Mouse (Mus musculus): Measurements from ENCODE around the gene Ythdf1. TPM values are rescaled to one million over a fixed set of nuclear protein-coding genes. Genes with fewer than 3 reads are reported as not detected.
A peak's percentile ranks its signal among the peaks of the same experiment; 100 is the strongest.

The Ythdf1 gene
- total RNA-seq, 2 experiments from 2014 or later, result 54.1 to 56.8 TPM

DNA sequence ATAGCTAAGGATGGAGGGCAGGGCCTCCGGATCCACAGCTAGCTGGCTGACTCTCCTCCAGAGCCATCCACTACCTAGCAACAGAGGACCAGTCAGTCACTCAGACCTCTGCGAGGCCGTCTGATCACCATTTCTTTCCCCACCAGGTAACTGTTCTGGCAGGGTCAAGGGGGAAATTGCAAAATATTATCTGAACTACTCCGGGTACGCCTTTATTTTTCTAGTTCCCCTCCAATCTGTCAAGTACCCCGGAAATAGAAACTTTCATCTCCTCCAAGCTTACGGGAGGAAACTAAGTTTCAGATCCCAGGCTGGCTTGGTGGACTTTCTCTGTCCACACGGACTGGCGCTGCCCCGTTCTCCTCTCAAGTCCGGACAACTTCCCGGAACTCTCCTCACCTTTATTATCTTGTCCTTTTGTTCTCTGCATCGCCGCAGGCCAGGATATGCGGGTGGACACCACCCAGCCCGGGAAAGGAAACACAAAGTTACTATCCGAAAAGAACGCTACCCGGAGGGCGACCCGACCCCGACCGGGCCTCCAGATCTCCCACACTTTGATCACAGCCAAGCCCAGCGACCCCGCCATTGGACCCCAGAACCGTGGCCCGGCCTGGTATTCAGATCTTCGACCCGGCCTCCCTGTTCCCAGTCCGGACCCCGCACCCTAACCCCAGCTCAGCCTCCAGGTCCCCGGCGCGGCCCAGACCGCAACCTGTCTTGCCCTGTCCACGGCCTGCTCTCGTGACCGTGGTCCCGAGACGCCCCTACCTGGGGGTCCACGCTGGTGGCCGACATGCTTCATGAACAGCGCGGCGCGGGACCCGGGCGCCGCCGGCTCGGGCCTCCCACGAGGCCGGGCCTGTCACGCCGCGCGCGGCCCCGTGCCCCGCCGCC, 588 bp downstream of the Ythdf1 start:
- DNase-seq (ENCODE audit: low spot score in 2 of 2), result peak in 1 of 2 experiments; percentile 19
- intact Hi-C loops (cut with DNase I), result loop anchor here (2.0 to 5.0 kb wide), 2 partner anchors 47 to 152 kb away; partner anchors contain the start of gene Arfgap1

DNA sequence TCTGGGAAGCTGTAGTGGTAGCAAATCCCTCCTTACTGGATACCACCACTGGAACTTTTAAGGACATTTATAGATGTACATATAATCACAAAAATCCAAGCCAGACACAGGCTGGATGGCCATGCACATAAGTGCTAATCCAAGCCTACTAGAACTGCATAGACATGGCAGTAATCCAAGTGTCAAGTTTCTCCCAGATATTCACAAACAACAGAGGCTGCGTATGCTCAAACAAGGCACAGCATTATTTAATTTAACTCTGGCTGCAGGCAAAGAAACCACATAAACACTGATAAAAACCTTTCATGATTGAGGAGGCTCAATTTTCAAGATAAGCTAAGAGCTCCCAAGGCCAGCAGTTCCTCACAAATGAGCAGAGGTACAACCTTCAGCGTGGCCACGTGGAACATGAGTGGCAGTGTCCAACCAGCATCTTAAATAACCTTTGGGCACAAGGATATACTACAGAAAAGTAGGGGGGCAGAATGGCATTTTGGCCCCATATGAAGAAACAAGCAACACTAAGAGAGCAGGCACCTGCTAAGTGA, 4.8 kb downstream of the Ythdf1 start:
- intact Hi-C loops (cut with DNase I), result no loop called here

GRCm38 (mm10) chr2:180910928-180911327, 9.8 kb downstream of the Ythdf1 start:
- peak in 1 of 2 experiments; percentile 38 for DNase-seq (ENCODE audit: low spot score in 2 of 2)
- intact Hi-C loops (cut with DNase I), result no loop called here

More for the DNA sequence above, 4.8 kb downstream of the Ythdf1 start:
- no peak for DNase-seq (ENCODE audit: low spot score in 2 of 2)

DNA sequence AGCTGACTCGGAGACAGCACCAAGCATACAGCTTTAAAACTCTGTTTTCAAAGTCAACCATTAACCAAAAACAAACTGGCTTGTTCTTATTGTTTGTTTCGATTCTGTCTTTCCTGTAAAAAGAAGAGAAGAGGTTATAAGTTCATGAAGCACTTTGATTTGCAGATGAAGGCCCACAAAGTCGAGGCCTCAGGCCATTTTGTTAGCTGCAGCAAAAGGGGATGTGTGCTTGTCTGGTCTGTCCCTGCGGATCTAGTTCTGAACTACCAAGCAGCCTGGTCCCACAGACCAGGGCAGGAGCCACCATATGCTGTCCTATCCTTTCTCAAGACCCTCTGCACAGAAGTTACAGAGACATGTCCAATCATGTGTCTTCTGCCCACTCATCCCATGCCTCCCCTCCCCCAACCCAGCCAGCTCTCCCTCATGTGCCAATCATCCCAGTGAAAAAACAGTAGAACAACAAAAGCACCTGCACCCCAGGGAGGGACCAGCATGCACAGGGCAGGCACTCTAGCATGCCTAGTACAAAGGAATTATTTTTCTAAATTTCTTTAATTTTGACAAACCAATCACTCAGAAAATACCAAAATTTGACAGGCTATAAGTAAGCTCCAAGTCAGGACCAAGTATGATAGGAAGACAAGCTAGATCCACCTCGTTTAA, 15.1 kb downstream of the Ythdf1 start:
- intact Hi-C loops (cut with DNase I), result no loop called here
- no peak for DNase-seq (ENCODE audit: low spot score in 2 of 2)

DNA sequence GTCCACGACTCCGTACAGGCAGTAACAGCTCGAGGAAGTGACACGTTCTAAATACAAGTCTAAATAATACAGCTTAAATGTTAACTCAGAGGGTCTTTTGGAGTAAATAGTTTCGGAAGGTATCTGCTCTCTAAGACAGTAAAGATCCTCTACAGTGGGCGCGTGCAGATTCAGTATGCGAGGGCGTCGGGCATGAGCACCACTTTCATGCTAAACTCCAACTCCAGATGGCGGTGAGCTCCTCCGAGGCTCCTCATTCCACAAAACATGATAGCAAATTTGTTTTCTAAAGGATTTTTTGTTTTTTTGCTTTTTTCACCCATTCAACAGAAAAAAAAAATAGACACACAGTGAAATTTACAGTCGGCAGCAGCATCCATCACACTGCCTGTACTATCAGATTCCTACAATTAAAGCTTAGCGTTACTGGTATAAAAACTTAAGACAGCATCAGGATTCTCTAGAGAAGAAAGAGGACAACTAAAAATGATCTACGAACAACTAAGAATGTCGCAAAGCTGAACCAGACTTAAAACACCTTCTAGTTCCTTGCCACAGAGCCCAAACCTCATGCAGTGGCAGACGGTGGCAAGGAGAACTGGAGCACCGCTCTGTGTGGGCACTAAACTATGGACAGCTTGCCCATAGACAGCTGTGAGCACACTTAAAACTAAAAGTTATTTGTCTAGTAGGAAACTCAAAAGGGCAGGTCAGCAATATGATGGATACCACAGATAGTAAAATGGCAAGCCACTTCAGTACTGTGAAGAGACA, 16.1 kb downstream of the Ythdf1 start:
- peak; percentile 24 to 41 for DNase-seq (ENCODE audit: low spot score in 2 of 2)
- intact Hi-C loops (cut with DNase I), result loop anchor here (5.0 kb wide), 1 partner anchor 117 kb away; no protein-coding TSS in a partner anchor

- intact Hi-C loops (cut with DNase I), result loop anchor here (5.0 kb wide), 1 partner anchor 115 kb away; no protein-coding TSS in a partner anchor
- no peak for DNase-seq (ENCODE audit: low spot score in 2 of 2)
These were observed 18.7 kb downstream of the Ythdf1 start for GRCm38 (mm10) chr2:180902086-180902485.

- intact Hi-C loops (cut with DNase I), result loop anchor here (5.0 kb wide), 1 partner anchor 91 kb away; no protein-coding TSS in a partner anchor
- peak in 1 of 2 experiments; percentile 44 for DNase-seq (ENCODE audit: low spot score in 2 of 2)
These were observed 22.9 kb downstream of the Ythdf1 start for GRCm38 (mm10) chr2:180897857-180898256.

GRCm38 (mm10) chr2:180896819-180897625, 23.7 kb downstream of the Ythdf1 start:
- intact Hi-C loops (cut with DNase I), result loop anchor here (5.0 kb wide), 1 partner anchor 90 kb away; no protein-coding TSS in a partner anchor
- DNase-seq (ENCODE audit: low spot score in 2 of 2), result peak; percentile 48 to 57

- intact Hi-C loops (cut with DNase I), result loop anchor here (5.0 kb wide), 1 partner anchor 89 kb away; no protein-coding TSS in a partner anchor
- DNase-seq (ENCODE audit: low spot score in 2 of 2), result peak in 1 of 2 experiments; percentile 35
These were observed 24.8 kb downstream of the Ythdf1 start for GRCm38 (mm10) chr2:180895837-180896525.

DNA sequence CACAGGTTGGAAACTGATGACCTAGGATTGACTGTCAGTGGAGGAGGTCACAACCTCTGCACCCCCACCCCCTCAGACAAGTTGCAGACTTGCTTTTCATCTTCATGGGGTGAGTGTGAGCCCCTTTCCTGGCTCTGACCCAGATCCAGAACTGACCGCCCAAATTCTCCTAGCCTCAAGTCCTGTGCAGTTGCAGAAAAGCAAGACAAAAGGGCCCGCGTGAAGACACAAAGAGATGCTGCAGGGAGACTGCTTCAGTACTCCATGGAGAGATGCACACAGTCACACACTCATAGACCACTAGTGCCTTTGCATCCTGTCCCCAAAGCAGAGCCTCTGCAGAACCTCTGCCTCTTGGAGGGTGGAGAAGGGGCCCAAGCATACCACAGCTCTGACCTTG, 25.4 kb downstream of the Ythdf1 start:
- intact Hi-C loops (cut with DNase I), result loop anchor here (5.0 kb wide), 1 partner anchor 88 kb away; no protein-coding TSS in a partner anchor
- DNase-seq (ENCODE audit: low spot score in 2 of 2), result peak in 1 of 2 experiments; percentile 31

DNA sequence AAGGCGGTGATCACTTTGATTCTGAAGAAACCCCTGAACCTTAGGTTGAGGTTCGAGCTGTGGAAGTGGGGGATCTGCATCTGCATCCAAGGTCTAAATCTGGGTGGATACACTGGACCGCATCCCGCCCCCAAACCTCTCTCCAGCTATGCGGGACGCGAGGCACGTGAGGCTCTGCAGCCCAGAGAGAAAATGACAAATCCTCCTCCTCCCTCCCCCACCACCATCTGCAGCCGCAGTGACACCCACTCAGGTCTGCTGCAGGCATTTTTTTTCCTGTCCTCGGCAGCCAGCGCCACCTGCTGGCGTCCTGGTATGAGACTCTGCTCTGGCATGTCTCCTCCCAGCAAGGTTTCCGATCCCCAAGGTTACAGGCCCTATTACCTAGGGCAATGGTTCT, 26.0 kb downstream of the Ythdf1 start:
- peak; percentile 92 to 93 for DNase-seq (ENCODE audit: low spot score in 2 of 2)
- intact Hi-C loops (cut with DNase I), result loop anchor here (1.0 to 5.0 kb wide), 3 partner anchors 37 to 87 kb away; no protein-coding TSS in a partner anchor

DNA sequence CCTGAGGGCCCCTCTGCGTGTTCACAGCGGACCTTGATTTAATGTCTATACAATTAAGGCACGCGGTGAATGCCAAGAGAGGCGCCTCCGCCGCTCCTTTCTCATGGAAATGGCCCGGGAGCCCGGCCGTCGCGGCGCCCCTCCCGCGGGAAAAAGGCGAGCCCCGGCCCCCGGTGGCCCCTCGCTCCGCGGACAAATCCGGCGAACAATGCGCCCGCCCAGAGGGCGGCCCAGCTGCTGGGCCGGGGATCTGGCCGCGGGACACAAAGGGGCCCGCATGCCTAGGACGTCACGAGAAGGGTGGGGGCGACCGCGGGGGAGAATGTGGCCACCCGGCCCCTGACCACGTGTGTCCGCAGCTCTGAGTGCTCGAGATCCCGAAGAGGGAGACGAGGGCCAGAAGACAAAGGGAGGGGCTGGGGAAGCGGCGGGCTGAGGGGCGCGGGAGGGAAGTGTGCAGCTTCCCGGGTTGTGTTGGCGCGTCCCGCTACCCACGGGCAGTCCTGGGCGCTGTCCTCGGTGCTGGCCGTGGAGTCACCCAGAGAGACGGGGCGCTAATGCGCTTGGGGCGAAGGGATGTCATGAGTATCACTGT, 26.6 kb downstream of the Ythdf1 start:
- intact Hi-C loops (cut with DNase I), result loop anchor here (1.0 to 5.0 kb wide), 2 partner anchors 37 to 69 kb away; no protein-coding TSS in a partner anchor
- peak; percentile 46 to 58 for DNase-seq (ENCODE audit: low spot score in 2 of 2)

DNA sequence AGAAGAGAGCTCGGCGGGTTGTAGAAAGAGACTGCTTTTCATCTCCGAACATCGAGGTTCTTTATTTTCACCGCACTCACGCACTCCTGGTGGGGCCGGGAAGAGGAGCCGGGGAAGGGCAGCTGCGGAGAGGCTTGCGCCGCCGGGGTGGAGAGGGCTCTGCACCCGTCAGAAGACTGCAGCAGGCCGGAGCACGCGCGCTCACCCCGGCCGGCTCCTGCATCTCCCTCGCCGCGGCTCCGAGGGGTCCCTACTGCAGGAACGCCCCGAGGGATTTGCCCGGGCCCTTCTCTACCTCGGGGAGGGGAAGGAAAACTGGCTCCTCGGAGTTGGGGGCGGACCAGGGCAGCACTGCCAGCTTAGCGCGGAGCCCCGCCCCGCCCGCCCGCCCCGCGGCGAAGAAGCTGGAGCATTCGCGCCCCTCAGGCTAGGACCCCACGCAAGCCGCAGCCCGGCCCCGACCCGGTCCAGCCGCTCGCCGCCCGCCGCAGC, 27.2 kb downstream of the Ythdf1 start:
- intact Hi-C loops (cut with DNase I), result loop anchor here (1.0 to 5.0 kb wide), 2 partner anchors 36 to 68 kb away; no protein-coding TSS in a partner anchor

DNA sequence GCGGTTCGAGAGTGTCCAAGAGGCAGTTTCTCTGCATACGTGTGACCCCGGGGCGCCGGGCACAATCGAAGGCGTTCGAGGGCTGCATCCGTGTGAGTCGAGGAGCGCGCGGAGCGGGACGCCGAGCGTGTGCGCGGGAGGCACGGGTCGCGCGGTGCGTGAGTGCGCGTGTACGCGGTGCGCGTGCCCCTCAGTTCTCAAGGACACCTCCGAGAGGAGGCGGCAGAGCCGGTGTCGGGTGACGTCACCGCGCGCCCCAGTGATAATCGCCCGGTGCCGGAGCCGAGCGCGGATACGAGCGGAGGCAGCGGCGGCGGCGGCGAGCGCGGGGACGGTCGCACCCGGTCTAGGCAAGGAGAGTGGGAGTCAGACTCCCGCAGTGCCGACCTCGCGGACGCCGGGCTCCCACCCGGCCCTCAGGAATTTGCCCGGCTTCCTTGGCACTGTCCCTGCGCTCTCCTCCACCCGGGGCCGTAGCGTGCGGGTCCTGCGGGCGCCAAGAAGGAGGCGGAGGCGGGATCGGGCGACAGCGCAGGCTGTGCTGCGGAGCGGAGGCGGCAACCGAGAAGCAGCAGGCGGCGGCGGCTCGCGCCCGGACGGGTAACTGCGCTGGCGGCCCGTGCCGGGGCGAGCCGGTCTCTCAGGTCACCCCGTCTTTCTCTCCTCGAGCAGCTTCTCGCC, 27.8 kb downstream of the Ythdf1 start:
- intact Hi-C loops (cut with DNase I), result loop anchor here (5.0 kb wide), 1 partner anchor 36 kb away; no protein-coding TSS in a partner anchor
- DNase-seq (ENCODE audit: low spot score in 2 of 2), result peak; percentile 91 to 96

More for the DNA sequence above, 27.2 kb downstream of the Ythdf1 start:
- peak; percentile 48 to 66 for DNase-seq (ENCODE audit: low spot score in 2 of 2)

GRCm38 (mm10) chr2:180891835-180892323, 28.9 kb downstream of the Ythdf1 start:
- no peak for DNase-seq (ENCODE audit: low spot score in 2 of 2)
- intact Hi-C loops (cut with DNase I), result loop anchor here (5.0 kb wide), 1 partner anchor 35 kb away; no protein-coding TSS in a partner anchor

Measured in left cerebral cortex, postnatal 36 days (tissue).